Mouse (Mus musculus): Measurements from ENCODE around the gene Svep1. TPM values are rescaled to one million over a fixed set of nuclear protein-coding genes. Genes with fewer than 3 reads are reported as not detected.
A peak's percentile ranks its signal among the peaks of the same experiment; 100 is the strongest.

The Svep1 gene
- total and polyA plus RNA-seq, 2 experiments from 2014 or later = 0.47 to 3.0 TPM

DNA sequence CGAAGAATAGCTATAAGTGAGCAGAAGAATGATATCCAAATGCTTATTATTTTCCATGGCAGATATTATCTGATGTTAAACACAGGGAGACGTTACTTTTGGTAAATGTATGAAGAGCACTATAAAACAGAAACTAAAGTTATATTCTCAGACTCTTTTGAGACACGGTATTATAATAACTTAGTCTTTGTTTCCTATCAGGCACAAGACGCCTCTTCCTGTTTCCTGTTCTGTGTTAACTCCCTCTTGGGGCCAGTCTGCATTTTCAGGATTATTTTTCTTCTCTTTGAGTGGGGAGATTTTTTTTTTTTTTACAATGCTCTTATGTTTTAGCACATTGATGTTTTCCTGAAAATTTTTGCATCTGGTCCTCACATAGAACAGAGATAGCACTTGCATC is 120.5 kb downstream of the Svep1 start:
- no peaks in the 10 kb centered on the region for H3K36me3 ChIP-seq (ENCODE audit: insufficient read depth)
- no peak overlapping the region for H3K9ac ChIP-seq
- no peak overlapping the region for H3K4me3 ChIP-seq (ENCODE audit: low read depth, low read length)
- no peak overlapping the region for H3K27ac ChIP-seq (ENCODE audit: low read depth, low read length)
- ATAC-seq = no peak
- no peak for TF ChIP-seq CTCF (IDR thresholded peaks at IDR 0.05; ENCODE audit: low read depth)
- 70% methylated on average over 4 of the region's 4 CpGs for WGBS
- DNase-seq = no peak
- H3K4me1 ChIP-seq (ENCODE audit: insufficient read depth) = no peaks in the 10 kb centered on the region
- H3K4me2 ChIP-seq (ENCODE audit: low read depth) = no peak overlapping the region
- no peaks in the 10 kb centered on the region for H3K27me3 ChIP-seq (ENCODE audit: insufficient read depth, low read length)
- H3K9me3 ChIP-seq (ENCODE audit: low read length) = no peaks in the 10 kb centered on the region

DNA sequence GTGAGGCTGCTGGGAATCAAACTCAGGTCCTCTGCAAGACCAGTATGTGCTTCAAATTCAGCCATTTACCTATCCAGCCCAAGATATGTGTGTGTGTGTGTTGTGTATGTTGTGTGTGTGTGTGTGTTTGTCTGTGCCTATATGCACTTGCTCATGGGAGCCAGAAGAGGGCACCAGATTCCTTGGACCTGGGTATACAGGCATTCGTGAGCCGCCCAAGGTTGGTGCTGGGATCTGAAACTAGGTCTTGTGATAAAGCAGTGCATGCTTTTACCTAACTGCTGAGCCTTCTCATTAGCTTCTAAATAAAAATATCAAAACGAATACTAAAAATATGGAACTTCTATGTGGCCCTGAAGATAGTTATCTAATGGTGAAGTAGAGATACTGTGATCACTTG is 121.3 kb downstream of the Svep1 start:
- DNase-seq = no peak
- Histone ChIP-seq H3K4me1 (ENCODE audit: insufficient read depth) (no peaks in the 10 kb centered on the region), H3K9ac (no peak overlapping the region), H3K27ac (ENCODE audit: low read depth, low read length) (no peak overlapping the region), H3K9me3 (ENCODE audit: low read length) (no peaks in the 10 kb centered on the region), H3K36me3 (ENCODE audit: insufficient read depth) (no peaks in the 10 kb centered on the region), H3K4me2 (ENCODE audit: low read depth) (no peak overlapping the region), H3K4me3 (ENCODE audit: low read depth, low read length) (no peak overlapping the region), H3K27me3 (ENCODE audit: insufficient read depth, low read length) (no peaks in the 10 kb centered on the region)
- 84% methylated on average over 3 of the region's 3 CpGs for WGBS
- TF ChIP-seq CTCF (IDR thresholded peaks at IDR 0.05; ENCODE audit: low read depth) = peak; percentile 34; the same call in 1 of the 2 replicates
- ATAC-seq = no peak

DNA sequence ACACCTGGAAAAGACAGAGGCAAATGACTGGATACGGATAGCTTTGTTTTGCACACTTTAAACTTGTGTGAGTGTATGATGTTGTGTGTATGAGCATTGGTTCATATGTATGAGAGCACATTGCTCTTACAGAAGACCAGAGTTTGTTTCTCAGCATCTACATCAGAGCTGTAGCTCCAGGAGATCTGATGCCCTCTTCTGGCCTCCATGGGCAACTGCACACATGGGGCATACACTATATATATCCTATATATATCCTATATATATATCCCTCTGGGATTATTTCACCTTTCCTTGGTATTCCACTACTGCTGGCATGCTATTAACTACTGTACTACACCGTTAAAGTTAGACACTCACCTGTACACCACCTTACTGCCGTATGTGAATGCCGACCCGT is 122.5 kb downstream of the Svep1 start:
- TF ChIP-seq CTCF (IDR thresholded peaks at IDR 0.05; ENCODE audit: low read depth) = no peak

DNA sequence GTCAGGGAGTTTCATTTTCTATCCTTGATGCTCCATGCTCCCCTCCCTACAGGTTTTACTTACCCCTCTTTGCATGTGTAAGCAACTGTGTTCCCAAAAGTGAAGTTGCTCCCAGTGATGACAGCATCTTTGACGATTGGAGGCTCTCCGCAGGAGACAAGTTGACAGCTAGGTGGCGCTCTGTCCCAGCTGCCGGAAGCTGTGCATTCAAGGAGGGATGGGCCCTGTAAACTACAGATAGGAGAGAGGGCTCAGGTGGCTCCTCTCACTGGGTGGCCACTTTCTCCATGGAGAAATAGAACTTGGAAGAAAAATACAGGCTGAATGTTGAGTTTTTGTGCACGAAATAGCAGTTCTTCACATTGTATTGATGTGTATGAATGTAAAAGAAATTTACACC is 124.1 kb downstream of the Svep1 start:
- Histone ChIP-seq H3K4me3 (ENCODE audit: low read depth, low read length) (no peak overlapping the region), H3K9ac (no peak overlapping the region), H3K4me2 (ENCODE audit: low read depth) (no peak overlapping the region), H3K9me3 (ENCODE audit: low read length) (no peaks in the 10 kb centered on the region), H3K27me3 (ENCODE audit: insufficient read depth, low read length) (no peaks in the 10 kb centered on the region), H3K4me1 (ENCODE audit: insufficient read depth) (no peaks in the 10 kb centered on the region), H3K36me3 (ENCODE audit: insufficient read depth) (no peaks in the 10 kb centered on the region), H3K27ac (ENCODE audit: low read depth, low read length) (no peak overlapping the region)
- peak; percentile 57; the same call in 1 of the 2 replicates for ATAC-seq
- WGBS = 10% methylated on average over 5 of the region's 5 CpGs
- DNase-seq = peak; percentile 66
- TF ChIP-seq CTCF (IDR thresholded peaks at IDR 0.05; ENCODE audit: low read depth) = peak; percentile 85

More for the DNA sequence above, 122.5 kb downstream of the Svep1 start:
- Histone ChIP-seq H3K9me3 (ENCODE audit: low read length) (no peaks in the 10 kb centered on the region), H3K36me3 (ENCODE audit: insufficient read depth) (no peaks in the 10 kb centered on the region), H3K27me3 (ENCODE audit: insufficient read depth, low read length) (no peaks in the 10 kb centered on the region), H3K9ac (no peak overlapping the region), H3K27ac (ENCODE audit: low read depth, low read length) (no peak overlapping the region), H3K4me2 (ENCODE audit: low read depth) (no peak overlapping the region), H3K4me1 (ENCODE audit: insufficient read depth) (no peaks in the 10 kb centered on the region), H3K4me3 (ENCODE audit: low read depth, low read length) (no peak overlapping the region)
- no peak for ATAC-seq
- no peak for DNase-seq
- 94% methylated on average over 5 of the region's 5 CpGs for WGBS

DNA sequence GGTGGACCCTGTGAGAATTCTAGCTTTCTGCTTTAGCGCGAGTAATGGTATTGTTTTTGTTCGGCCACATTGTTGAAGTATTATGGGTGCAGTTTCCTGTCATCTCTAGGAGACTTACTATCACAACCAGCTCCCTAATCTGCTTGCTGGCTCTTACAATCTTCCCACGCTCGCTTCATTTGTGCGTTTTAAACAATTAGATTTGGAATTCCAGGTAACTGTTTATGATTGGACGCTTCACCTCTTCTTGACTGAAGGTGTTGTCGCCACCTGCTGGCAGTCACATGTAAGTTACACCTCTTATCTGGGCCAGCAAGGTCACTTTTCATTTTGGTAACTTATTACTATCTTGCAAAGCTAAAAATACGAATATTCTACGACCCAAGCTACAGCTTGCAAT is 127.0 kb downstream of the Svep1 start:
- TF ChIP-seq CTCF (IDR thresholded peaks at IDR 0.05; ENCODE audit: low read depth) = peak; percentile 83
- no peaks in the 10 kb centered on the region for H3K36me3 ChIP-seq (ENCODE audit: insufficient read depth)
- no peak overlapping the region for H3K9ac ChIP-seq
- no peaks in the 10 kb centered on the region for H3K27me3 ChIP-seq (ENCODE audit: insufficient read depth, low read length)
- peak; percentile 62; the same call in 1 of the 2 replicates for ATAC-seq
- DNase-seq = peak; percentile 78
- H3K4me2 ChIP-seq (ENCODE audit: low read depth) = peak overlapping the region; percentile 39
- no peaks in the 10 kb centered on the region for H3K9me3 ChIP-seq (ENCODE audit: low read length)
- 7% methylated on average over 10 of the region's 10 CpGs for WGBS
- no peaks in the 10 kb centered on the region for H3K4me1 ChIP-seq (ENCODE audit: insufficient read depth)
- H3K4me3 ChIP-seq (ENCODE audit: low read depth, low read length) = peak overlapping the region; percentile 26
- H3K27ac ChIP-seq (ENCODE audit: low read depth, low read length) = no peak overlapping the region

DNA sequence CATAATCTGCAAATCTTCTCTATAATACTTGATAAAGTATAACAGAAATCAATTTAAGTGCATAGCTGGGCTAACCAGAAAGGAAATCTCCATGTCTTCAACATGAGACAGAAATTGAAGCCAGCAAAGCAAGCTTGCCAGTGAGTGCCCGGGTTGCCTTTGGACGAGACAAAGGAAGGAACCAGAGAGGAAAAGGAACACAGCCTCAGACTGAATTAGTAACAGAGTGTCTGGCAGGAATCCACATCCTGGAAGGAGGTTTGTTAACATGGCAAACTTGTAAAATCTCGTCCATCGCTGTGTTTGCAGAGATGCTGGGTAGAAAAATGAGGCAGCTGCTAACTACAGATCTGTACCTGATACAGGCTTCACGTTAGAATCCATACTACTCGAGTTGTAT is 128.7 kb downstream of the Svep1 start:
- peak; percentile 48 for DNase-seq
- no peak for ATAC-seq
- H3K4me2 ChIP-seq (ENCODE audit: low read depth) = no peak overlapping the region
- no peak overlapping the region for H3K27ac ChIP-seq (ENCODE audit: low read depth, low read length)
- H3K9me3 ChIP-seq (ENCODE audit: low read length) = no peaks in the 10 kb centered on the region
- H3K4me3 ChIP-seq (ENCODE audit: low read depth, low read length) = no peak overlapping the region
- H3K36me3 ChIP-seq (ENCODE audit: insufficient read depth) = no peaks in the 10 kb centered on the region
- no peak for TF ChIP-seq CTCF (IDR thresholded peaks at IDR 0.05; ENCODE audit: low read depth)
- no peak overlapping the region for H3K9ac ChIP-seq
- no peaks in the 10 kb centered on the region for H3K27me3 ChIP-seq (ENCODE audit: insufficient read depth, low read length)
- no peaks in the 10 kb centered on the region for H3K4me1 ChIP-seq (ENCODE audit: insufficient read depth)
- WGBS = 38% methylated on average over 6 of the region's 6 CpGs

DNA sequence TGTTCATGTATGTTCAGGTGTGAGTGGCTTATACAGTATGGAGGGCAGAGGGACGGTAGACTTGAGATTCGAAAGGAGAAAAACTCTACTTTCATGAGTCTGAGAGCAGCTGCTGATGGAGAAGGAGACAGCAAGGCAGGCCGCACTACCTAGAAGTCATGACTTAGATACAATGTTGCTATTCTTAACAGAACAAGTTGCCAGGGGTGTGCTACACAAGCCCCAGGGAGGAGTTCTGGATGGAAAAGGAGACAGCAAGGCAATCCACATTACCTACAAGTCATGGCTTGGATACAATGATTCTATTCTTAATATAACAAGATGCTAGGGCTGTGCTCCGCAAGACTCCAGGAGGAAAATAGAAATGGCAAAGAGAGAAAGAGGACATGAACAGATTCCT is 129.1 kb downstream of the Svep1 start:
- H3K9ac ChIP-seq = no peak overlapping the region
- no peaks in the 10 kb centered on the region for H3K9me3 ChIP-seq (ENCODE audit: low read length)
- DNase-seq = no peak

More for the DNA sequence above, 129.1 kb downstream of the Svep1 start:
- Histone ChIP-seq H3K4me1 (ENCODE audit: insufficient read depth) (no peaks in the 10 kb centered on the region), H3K4me3 (ENCODE audit: low read depth, low read length) (no peak overlapping the region), H3K27ac (ENCODE audit: low read depth, low read length) (no peak overlapping the region), H3K4me2 (ENCODE audit: low read depth) (no peak overlapping the region), H3K36me3 (ENCODE audit: insufficient read depth) (no peaks in the 10 kb centered on the region), H3K27me3 (ENCODE audit: insufficient read depth, low read length) (no peaks in the 10 kb centered on the region)
- WGBS = 89% methylated on average over 4 of the region's 4 CpGs
- no peak for ATAC-seq
- TF ChIP-seq CTCF (IDR thresholded peaks at IDR 0.05; ENCODE audit: low read depth) = no peak
